ENCODE assay signal across 14 mouse cellular contexts in the genomic region with DNA sequence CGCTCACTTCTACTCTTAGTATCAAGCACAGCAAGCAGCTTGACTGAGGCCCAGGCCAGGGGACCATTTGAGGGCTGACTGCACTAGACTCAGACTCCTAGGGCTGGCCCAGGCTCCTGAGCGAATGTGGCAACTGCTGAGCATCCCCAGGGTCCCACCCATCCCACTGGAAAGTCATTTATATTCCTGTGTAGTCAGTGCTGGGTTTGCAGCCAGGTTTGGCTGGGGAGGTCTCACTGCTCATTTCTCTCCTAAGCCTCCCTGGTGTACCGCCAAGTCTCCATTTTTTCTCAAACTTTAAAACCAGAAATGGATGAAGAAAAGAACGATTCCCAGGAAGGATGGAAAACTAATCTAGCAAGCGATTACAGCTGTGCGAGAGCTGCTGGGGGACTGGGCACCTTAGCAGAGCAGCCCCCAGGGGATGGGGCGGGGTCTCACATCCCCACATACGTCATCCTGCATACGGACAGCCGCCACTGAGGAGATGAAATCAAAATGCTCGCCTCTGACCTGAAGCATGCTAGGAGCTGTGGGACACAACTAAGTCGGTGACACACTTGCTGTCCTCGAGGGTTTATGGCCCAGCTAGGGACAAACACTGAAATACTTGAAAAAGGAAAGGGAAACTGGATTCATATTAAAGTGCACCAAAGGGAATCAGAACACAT.
DNase-seq lines count a peak whose midpoint lies in the region.
"Had no signal": no experiment of that assay in that cellular context is flagged by ENCODE, and none has a peak within 500 bp of the region (broad histone marks: within the 10 kb centered on the region; RNA-seq: fewer than 3 reads in every experiment).

No protein-coding gene starts in this region.

- DNase-seq in left cerebral cortex, postnatal 4 days: peak; percentile 17
- no peak for DNase-seq in left cerebral cortex, postnatal 14 days (ENCODE audit: low spot score in 2 of 2)
- peak; percentile 22 for DNase-seq in urinary bladder, postnatal 25 days (ENCODE audit: low spot score)
- no peak for DNase-seq in urinary bladder, postnatal 10 days (ENCODE audit: low spot score)
- peak; percentile 31 to 37 for DNase-seq in gastrocnemius, postnatal 36 days
- DNase-seq in urinary bladder, postnatal 4 days (ENCODE audit: low spot score in 2 of 2): peak; percentile 34 to 63
- no peak for DNase-seq in left cerebral cortex, postnatal 10 days (ENCODE audit: extremely low spot score in 1 of 2, low spot score in 2 of 2)
- DNase-seq in layer of hippocampus, adult 11-12 months (ENCODE audit: low spot score): no peak
- DNase-seq: adrenal gland, postnatal 25 days; cerebellum, adult 8-10 months; kidney, adult 9 months; kidney, postnatal 36 days; liver, embryonic 13.5 days; thymus, adult 2 months had no signal

- intact Hi-C loops in left cerebral cortex, postnatal 4 days (cut with DNase I): loop anchor here (10.0 kb wide), 1 partner anchor 170 kb away; no protein-coding TSS in a partner anchor
- intact Hi-C loops in left cerebral cortex, postnatal 14 days (cut with DNase I): no loop called here
- intact Hi-C loops in gastrocnemius, postnatal 36 days (cut with DNase I): no loop called here
- intact Hi-C loops in left cerebral cortex, postnatal 10 days (cut with DNase I): no loop called here

Comparison
In these comparisons a context has a peak if more than half of its experiments do, and no peak if none do; other contexts are left out.
1. DNase-seq: peak in left cerebral cortex, postnatal 4 days (single experiment), urinary bladder, postnatal 25 days (single experiment), gastrocnemius, postnatal 36 days (2 of 2) and urinary bladder, postnatal 4 days (2 of 2); none in left cerebral cortex, postnatal 14 days (0 of 2), urinary bladder, postnatal 10 days (single experiment), left cerebral cortex, postnatal 10 days (0 of 2) and layer of hippocampus, adult 11-12 months (single experiment).